Mouse (Mus musculus) lung, adult 10 weeks (tissue): ENCODE measurements around the gene Ascl5. TPM values are rescaled to one million over a fixed set of nuclear protein-coding genes. Genes with fewer than 3 reads are reported as not detected.

Experiments used
- polyA plus RNA-seq: library from polyadenylated mRNA; stranded (reverse); fragments of 350-450 nt; fragmentation: Illumina TruSeq; extraction: RNeasy Lipid Tissue Mini Kit (QIAGEN cat#74804); gene quantifications from one replicate; pipeline ENCODE4 v1.2.3, GENCODE M21; 2014; ENCODE audit warnings: low read depth, low replicate concordance; ENCODE audit not compliant: insufficient read depth

Gene Ascl5
- polyA plus RNA-seq = not detected

DNA sequence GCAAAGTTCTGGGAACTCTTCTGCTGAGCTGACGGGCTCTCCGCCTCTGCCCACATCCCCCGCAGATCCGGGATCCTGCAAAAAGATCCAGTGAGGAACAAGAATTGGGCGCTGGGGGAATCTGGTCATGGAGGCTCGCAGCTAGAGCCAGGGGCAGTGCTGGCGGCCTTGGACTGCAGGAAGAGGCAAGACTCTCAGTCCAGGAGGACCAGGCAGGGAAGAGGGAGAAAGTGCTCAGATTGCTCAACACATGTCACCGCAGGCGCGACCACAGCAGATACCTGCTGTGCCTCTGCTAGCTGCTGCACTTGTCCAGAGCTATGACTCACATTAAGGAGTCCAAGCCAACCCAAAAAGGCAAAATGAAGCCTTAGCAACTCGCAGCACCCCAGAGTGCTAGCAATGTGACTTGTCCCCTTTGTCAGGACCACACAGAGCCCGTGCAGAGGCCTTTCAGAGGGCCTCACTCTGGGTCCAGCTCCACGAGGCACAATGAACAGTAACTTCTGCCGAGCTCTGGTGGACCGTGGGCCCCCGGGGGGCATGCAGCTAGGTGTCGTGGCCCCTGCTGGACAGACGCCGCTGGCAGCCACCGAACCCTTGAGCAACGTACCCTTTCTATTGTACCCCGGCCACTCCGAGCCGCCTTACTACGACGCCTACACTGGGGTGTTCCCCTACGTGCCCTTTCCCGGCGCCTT lies at the start of gene Ascl5:
Gene Ascl5 (plus strand): TSS at position 493 of the 701 bp plus-strand sequence.

GRCm38 (mm10) chr1:136006292-136006748 lies 44.3 kb upstream of the Ascl5 start, which contains the start of gene Igfn1:
Gene Igfn1 (minus strand): TSS chr1:136006342.

DNA sequence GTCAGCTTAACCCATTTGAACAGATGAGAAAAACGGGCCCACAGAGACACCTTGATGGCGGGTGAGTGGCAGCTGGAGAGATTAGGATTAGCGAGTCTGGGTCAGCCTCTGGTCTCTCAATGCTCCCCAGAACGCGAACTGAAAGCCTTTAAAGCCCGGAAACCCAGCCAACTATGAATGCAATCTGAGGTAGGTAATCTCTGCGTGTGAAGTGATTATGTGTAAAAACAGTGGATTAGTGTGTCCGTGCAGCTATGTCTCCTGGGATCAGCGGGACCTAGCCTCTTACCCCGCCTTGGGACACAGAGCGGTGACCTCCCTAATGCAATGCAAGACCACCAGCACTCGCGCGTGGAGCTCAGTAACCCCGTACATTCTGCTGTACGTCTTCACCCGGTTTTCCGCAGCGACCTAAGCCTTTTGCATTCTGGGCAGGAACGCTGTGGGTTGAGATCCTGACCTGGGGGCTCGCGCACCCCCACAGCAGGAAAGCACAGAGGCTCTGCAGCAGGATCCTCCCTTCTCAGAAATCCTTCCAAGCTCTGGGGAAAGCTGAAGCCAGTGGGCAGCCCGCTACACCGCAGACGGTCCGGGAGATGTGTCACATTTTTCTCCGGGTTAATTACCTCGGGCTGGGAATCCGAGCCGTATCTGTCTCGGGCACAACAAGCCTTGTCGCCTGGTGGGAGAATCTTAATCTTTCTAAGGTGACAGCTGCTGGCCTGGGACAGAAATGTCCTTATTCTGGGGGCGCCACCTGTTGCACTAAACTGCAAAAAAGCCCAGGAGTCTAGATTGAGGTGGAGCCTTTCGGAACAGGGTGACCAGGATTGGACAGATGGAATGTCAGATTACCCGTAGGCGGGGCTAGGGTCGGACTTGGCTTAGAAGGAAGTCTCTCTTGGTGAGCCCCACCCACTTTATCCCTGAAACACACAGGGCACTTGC lies 43.1 kb upstream of the Ascl5 start, which contains the start of gene Tmem9:
Gene Tmem9 (plus strand): TSS at position 940 of the 948 bp plus-strand sequence.

GRCm38 (mm10) chr1:136052547-136052946 lies 1.9 kb downstream of the Ascl5 start, which contains the start of gene Cacna1s:
Gene Cacna1s (plus strand): TSS chr1:136052750.

Other genes starting within 250 kb of the Ascl5 start
- 3.8 TPM for gene Lad1, start 232.2 kb upstream of the Ascl5 start, polyA plus RNA-seq
- gene Tnnt2, start 214.4 kb upstream of the Ascl5 start, polyA plus RNA-seq = 177 TPM
- not detected for gene Pkp1, start 131.6 kb upstream of the Ascl5 start, polyA plus RNA-seq
- gene Igfn1, start 44.5 kb upstream of the Ascl5 start, polyA plus RNA-seq = not detected
- 36.9 TPM for gene Tmem9, start 42.7 kb upstream of the Ascl5 start, polyA plus RNA-seq
- gene Cacna1s, start 1.9 kb downstream of the Ascl5 start, polyA plus RNA-seq = 4.9 TPM
- 3.2 TPM for gene Kif21b, start 80.6 kb downstream of the Ascl5 start, polyA plus RNA-seq
- not detected for gene Mroh3, start 162.0 kb downstream of the Ascl5 start, polyA plus RNA-seq
- gene Inava, start 183.5 kb downstream of the Ascl5 start, polyA plus RNA-seq = 0.94 TPM
- gene Gpr25, start 210.1 kb downstream of the Ascl5 start, polyA plus RNA-seq = not detected